Mouse (Mus musculus): ENCODE results near the gene Cd82.

DNA sequence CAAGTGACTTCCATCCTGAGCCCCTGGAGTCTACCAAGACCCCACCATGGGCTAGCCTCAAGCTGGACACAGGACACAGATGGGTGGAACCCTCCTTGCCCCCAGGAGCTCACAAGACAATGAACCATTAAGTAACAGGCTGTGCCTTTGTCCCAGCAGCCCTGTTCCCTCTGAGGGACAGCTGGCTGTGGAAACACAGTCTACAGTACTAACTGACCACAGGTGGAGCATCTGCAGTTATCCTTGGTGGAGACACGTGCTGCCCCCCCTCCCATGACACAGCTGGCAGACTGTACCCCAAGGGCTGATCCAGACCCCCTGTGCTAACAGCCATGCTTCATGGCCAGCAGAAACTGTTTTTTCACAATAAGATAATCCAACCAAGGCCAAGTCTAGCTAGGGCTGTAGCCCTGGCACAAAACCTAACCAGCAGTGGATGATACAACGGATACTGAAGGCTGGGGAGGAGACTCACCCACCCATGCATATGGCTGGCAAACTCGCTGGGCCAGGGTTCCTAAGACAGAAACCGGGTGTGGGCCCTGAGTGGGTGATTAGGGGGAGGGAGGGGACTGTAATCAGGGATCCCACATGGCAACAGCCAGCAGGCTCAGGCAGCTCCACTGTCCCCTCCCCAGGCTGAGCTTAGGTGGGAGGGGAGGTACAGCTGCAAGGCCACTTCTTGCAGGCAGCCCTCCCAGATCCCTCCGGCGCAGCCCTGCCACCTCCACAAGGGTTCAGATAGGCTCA lies 15.3 kb downstream of the Cd82 start:
- TF ChIP-seq CTCF (IDR thresholded peaks at IDR 0.05; ENCODE audit: borderline replicate concordance, control insufficient read depth, extremely low read depth, insufficient read depth, low read length, poor library complexity) (no peak), POLR2A (IDR thresholded peaks at IDR 0.05; ENCODE audit: control insufficient read depth, extremely low read depth, insufficient read depth, low read length, poor library complexity) (no peak)
